ENCODE assay signal across 8 mouse cellular contexts in genomic region chr4:47473968-47474729, GRCm38 (mm10). TPM values are rescaled to one million over a fixed set of nuclear protein-coding genes. Genes with fewer than 3 reads are reported as not detected.
DNase-seq lines count a peak whose midpoint lies in the region; ATAC-seq and TF ChIP-seq lines count a peak whose summit lies in the region.

TSS of gene Alg2 (minus strand) at chr4:47474333.
TSS of gene Sec61b (plus strand) at chr4:47474658.

- H3K4me2 ChIP-seq in forebrain, embryonic 16.5 days (ENCODE audit: low read length), result peak within 1 kb of the TSS; percentile 80
- H3K4me2 ChIP-seq in lung, embryonic 14.5 days, result peak within 1 kb of the TSS; percentile 70

- TF ChIP-seq POLR2A in olfactory bulb, adult 2 months (IDR thresholded peaks at IDR 0.05; ENCODE audit: insufficient read depth, low read depth, low read length), result peak; percentile 83
- TF ChIP-seq POLR2A in thymus, adult 2 months (IDR thresholded peaks at IDR 0.05; ENCODE audit: control insufficient read depth, extremely low read depth, insufficient read depth, low read length, poor library complexity), result peak; percentile 84

- H3K27ac ChIP-seq in forebrain, embryonic 16.5 days (ENCODE audit: low read length), result peak within 1 kb of the TSS; percentile 98
- H3K27ac ChIP-seq in layer of hippocampus, adult 2 months, result peak within 1 kb of the TSS; percentile 97
- peak within 1 kb of the TSS; percentile 95 for H3K27ac ChIP-seq in lung, embryonic 14.5 days (ENCODE audit: low read depth)
- peak within 1 kb of the TSS; percentile 97 for H3K27ac ChIP-seq in olfactory bulb, adult 2 months (ENCODE audit: insufficient read depth, low read depth, low read length)
- H3K27ac ChIP-seq in thymus, adult 2 months (ENCODE audit: control insufficient read depth, insufficient read depth, low read length), result peak within 1 kb of the TSS; percentile 79

- intact Hi-C loops in heart, postnatal 36 days (cut with DNase I), result loop anchor here (5.0 to 10.0 kb wide), 2 partner anchors 119 to 568 kb away; partner anchors contain the start of gene Tgfbr1

- WGBS in forebrain, embryonic 16.5 days, result under 1% methylated on average over 55 of the region's 58 CpGs
- under 1% methylated on average over 58 of the region's 58 CpGs for WGBS in lung, embryonic 14.5 days
- WGBS in olfactory bulb, adult 2 months, result under 1% methylated on average over 58 of the region's 58 CpGs
- WGBS in thymus, adult 2 months, result under 1% methylated on average over 58 of the region's 58 CpGs

- peak within 1 kb of the TSS; percentile 92 for H3K9ac ChIP-seq in forebrain, embryonic 16.5 days (replicated peaks; ENCODE audit: low read depth, low read length)
- H3K9ac ChIP-seq in lung, embryonic 14.5 days, result peak within 1 kb of the TSS; percentile 82

- peak; percentile 91 for ATAC-seq in G1E (ENCODE audit: extremely low read depth, insufficient number of reproducible peaks, low FRiP score, poor library complexity, severe bottlenecking)
- peak; percentile 98 for ATAC-seq in forebrain, embryonic 16.5 days
- ATAC-seq in lung, embryonic 14.5 days (ENCODE audit: insufficient read depth), result peak; percentile 98

- no peak for TF ChIP-seq CTCF in G1E (IDR thresholded peaks at IDR 0.05; ENCODE audit: low read depth, low read length)
- TF ChIP-seq CTCF in layer of hippocampus, adult 2 months (conservative IDR thresholded peaks at IDR 0.05), result peak; percentile 12; the same call in 1 of the 2 replicates
- no peak for TF ChIP-seq CTCF in lung, embryonic 14.5 days (IDR thresholded peaks at IDR 0.05; ENCODE audit: low read depth)
- no peak for TF ChIP-seq CTCF in olfactory bulb, adult 2 months (IDR thresholded peaks at IDR 0.05; ENCODE audit: insufficient read depth, low read depth, low read length)
- TF ChIP-seq CTCF in thymus, adult 2 months (IDR thresholded peaks at IDR 0.05; ENCODE audit: borderline replicate concordance, control insufficient read depth, extremely low read depth, insufficient read depth, low read length, poor library complexity), result peak; percentile 64; the same call in 1 of the 2 replicates

- H3K9me3 ChIP-seq in G1E (replicated peaks), result no peaks in the 10 kb centered on the region
- H3K9me3 ChIP-seq in forebrain, embryonic 16.5 days (ENCODE audit: control insufficient read depth, low read length), result peaks cover 11% of the 10 kb centered on the region; the same call in 1 of the 2 replicates
- H3K9me3 ChIP-seq in lung, embryonic 14.5 days (ENCODE audit: low read depth, low read length), result no peaks in the 10 kb centered on the region

- peak; percentile 93 for DNase-seq in G1E (ENCODE audit: low spot score)
- peak; percentile 98 for DNase-seq in cerebellum, adult 18-20 months
- peak; percentile 95 to 96 for DNase-seq in heart, postnatal 36 days
- peak; percentile 96 to 97 for DNase-seq in layer of hippocampus, adult 2 months (ENCODE audit: low spot score in 2 of 2)
- peak; percentile 99 for DNase-seq in lung, embryonic 14.5 days
- DNase-seq in thymus, adult 2 months, result peak; percentile 97

- H3K4me3 ChIP-seq in G1E (ENCODE audit: low read depth, low read length), result peak within 1 kb of the TSS; percentile 98
- peak within 1 kb of the TSS; percentile 82 for H3K4me3 ChIP-seq in forebrain, embryonic 16.5 days (replicated peaks; ENCODE audit: low read length)
- peak within 1 kb of the TSS; percentile 97 for H3K4me3 ChIP-seq in layer of hippocampus, adult 2 months
- peak within 1 kb of the TSS; percentile 86 for H3K4me3 ChIP-seq in lung, embryonic 14.5 days (ENCODE audit: low read depth, low read length)
- peak within 1 kb of the TSS; percentile 70 for H3K4me3 ChIP-seq in olfactory bulb, adult 2 months (ENCODE audit: insufficient read depth, low read depth, low read length)
- peak within 1 kb of the TSS; percentile 85 for H3K4me3 ChIP-seq in thymus, adult 2 months (ENCODE audit: control insufficient read depth, insufficient read depth, low read length)

- peaks cover 43% of the 10 kb centered on the region for H3K4me1 ChIP-seq in G1E (ENCODE audit: insufficient read depth, low read depth, low read length)
- peaks cover 18% of the 10 kb centered on the region for H3K4me1 ChIP-seq in forebrain, embryonic 16.5 days (replicated peaks; ENCODE audit: control insufficient read depth, insufficient read depth, low read length)
- 0 out of 2 replicates have a peak, but pooled peaks cover 5% of the 10 kb centered on the region for H3K4me1 ChIP-seq in lung, embryonic 14.5 days (ENCODE audit: insufficient read depth)
- H3K4me1 ChIP-seq in olfactory bulb, adult 2 months (ENCODE audit: control insufficient read depth, insufficient read depth, low read length), result peaks cover 2% of the 10 kb centered on the region; the same call in 1 of the 2 replicates
- peaks cover 4% of the 10 kb centered on the region for H3K4me1 ChIP-seq in thymus, adult 2 months (replicated peaks; ENCODE audit: control insufficient read depth, insufficient read depth, low read length)

- no peaks in the 10 kb centered on the region for H3K27me3 ChIP-seq in G1E (ENCODE audit: insufficient read depth, low read length)
- no peaks in the 10 kb centered on the region for H3K27me3 ChIP-seq in forebrain, embryonic 16.5 days (replicated peaks; ENCODE audit: control insufficient read depth, insufficient read depth, low read length)
- no peaks in the 10 kb centered on the region for H3K27me3 ChIP-seq in lung, embryonic 14.5 days (ENCODE audit: insufficient read depth, low read length)
- H3K27me3 ChIP-seq in thymus, adult 2 months (ENCODE audit: control insufficient read depth, insufficient read depth, low read length), result no peaks in the 10 kb centered on the region

- H3K36me3 ChIP-seq in G1E (replicated peaks), result peaks cover 69% of the 10 kb centered on the region
- peaks cover 35% of the 10 kb centered on the region for H3K36me3 ChIP-seq in forebrain, embryonic 16.5 days (ENCODE audit: control insufficient read depth, insufficient read depth)
- H3K36me3 ChIP-seq in lung, embryonic 14.5 days (ENCODE audit: insufficient read depth), result peaks cover 60% of the 10 kb centered on the region
- H3K36me3 ChIP-seq in thymus, adult 2 months (ENCODE audit: control insufficient read depth, insufficient read depth, low read length), result peaks cover 30% of the 10 kb centered on the region

RNA-seq across cellular contexts. Expression of gene Alg2, which starts in this region (rescaled TPM):
- total RNA-seq in G1E (2014; fragmentation: Nextera tagmentation), result 57.4 and 74.1 TPM in 2 replicates
- total RNA-seq in G1E (2017), result 11.1 and 12.1 TPM in 2 replicates
- polyA plus RNA-seq in G1E (2012), result 9.2 and 15.2 TPM in 2 replicates
- 226 and 239 TPM in 2 replicates for polyA plus RNA-seq in forebrain, embryonic 16.5 days (2015; fragmentation: Nextera tagmentation; extraction: Ambion mirVana)
- 1 to 10 TPM; 5.2 to 6.3 TPM for total RNA-seq in heart, postnatal 36 days (2021)
- total RNA-seq in layer of hippocampus, adult 2 months (2021), result 100 to 1,000 TPM; 138 to 146 TPM
- polyA plus RNA-seq in lung, embryonic 14.5 days (2014; fragmentation: Nextera tagmentation; extraction: Ambion mirVana), result 56.3 and 59.6 TPM in 2 replicates
- polyA plus RNA-seq in olfactory bulb, adult 2 months (2012; ENCODE audit: insufficient read depth, insufficient read length, low replicate concordance, missing spikeins), result not detected in 2 replicates
- polyA plus RNA-seq in thymus, adult 2 months (2012; rRNA removed), result 37.2 and 37.6 TPM in 2 replicates

RNA-seq across cellular contexts. Expression of gene Sec61b, which starts in this region (rescaled TPM):
- total RNA-seq in G1E (2014; fragmentation: Nextera tagmentation), result 75.2 and 77.9 TPM in 2 replicates
- total RNA-seq in G1E (2017), result 145 and 188 TPM in 2 replicates
- polyA plus RNA-seq in G1E (2012), result 119 and 157 TPM in 2 replicates
- 209 and 215 TPM in 2 replicates for polyA plus RNA-seq in forebrain, embryonic 16.5 days (2015; fragmentation: Nextera tagmentation; extraction: Ambion mirVana)
- total RNA-seq in heart, postnatal 36 days (2021), result 10 to 100 TPM; 22.3 to 22.6 TPM
- total RNA-seq in layer of hippocampus, adult 2 months (2021), result 10 to 100 TPM; 47.2 to 53.3 TPM
- 404 and 428 TPM in 2 replicates for polyA plus RNA-seq in lung, embryonic 14.5 days (2014; fragmentation: Nextera tagmentation; extraction: Ambion mirVana)
- polyA plus RNA-seq in olfactory bulb, adult 2 months (2012; ENCODE audit: insufficient read depth, insufficient read length, low replicate concordance, missing spikeins), result not detected in 2 replicates
- 338 and 372 TPM in 2 replicates for polyA plus RNA-seq in thymus, adult 2 months (2012; rRNA removed)

Comparison
In these comparisons a context has a peak if more than half of its experiments do, and no peak if none do; other contexts are left out.
1. Peak in every context shown above with its lines: DNase-seq, ATAC-seq, H3K4me3 ChIP-seq and H3K27ac ChIP-seq.
2. CTCF ChIP-seq: peak in layer of hippocampus, adult 2 months (single experiment) and thymus, adult 2 months (single experiment); none in G1E (single experiment), lung, embryonic 14.5 days (single experiment) and olfactory bulb, adult 2 months (single experiment).